In the genomic region with DNA sequence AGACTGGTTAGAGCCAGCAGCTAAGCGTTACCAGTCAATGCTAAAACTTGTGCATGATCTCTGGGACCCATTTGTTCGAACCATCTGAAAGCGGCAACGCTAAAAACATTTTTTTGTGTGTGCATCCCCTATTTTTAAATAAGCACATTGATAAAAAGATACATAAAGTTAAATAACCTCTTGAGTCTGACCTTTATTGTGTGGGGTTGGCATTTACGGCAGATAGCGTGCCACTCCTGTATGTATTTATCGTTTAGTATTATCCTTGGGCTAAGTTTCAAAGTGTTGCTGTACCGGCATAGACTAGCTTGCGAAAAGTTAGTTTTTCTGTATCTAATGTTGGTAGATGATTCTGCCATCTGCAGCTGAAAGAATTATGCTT, we compare ENCODE assay signal across 8 mouse cellular contexts. TPM values are rescaled to one million over a fixed set of nuclear protein-coding genes. Genes with fewer than 3 reads are reported as not detected.
DNase-seq lines count a peak whose midpoint lies in the region; ATAC-seq and TF ChIP-seq lines count a peak whose summit lies in the region.

No protein-coding gene starts in this region.

- H3K4me3 ChIP-seq in kidney, postnatal 0 days (replicated peaks; ENCODE audit: low read depth, low read length) = peak overlapping the region; percentile 75
- H3K4me3 ChIP-seq in embryonic facial prominence, embryonic 10.5 days = peak overlapping the region; percentile 81
- H3K4me3 ChIP-seq in hindbrain, embryonic 15.5 days = peak overlapping the region; percentile 92
- peak overlapping the region; percentile 92 for H3K4me3 ChIP-seq in midbrain, embryonic 15.5 days

- no peaks in the 10 kb centered on the region for H3K36me3 ChIP-seq in kidney, postnatal 0 days (ENCODE audit: insufficient read depth, low read length)
- peaks cover 11% of the 10 kb centered on the region; the same call in 1 of the 2 replicates for H3K36me3 ChIP-seq in embryonic facial prominence, embryonic 10.5 days (replicated peaks)
- H3K36me3 ChIP-seq in hindbrain, embryonic 15.5 days = no peaks in the 10 kb centered on the region
- no peaks in the 10 kb centered on the region for H3K36me3 ChIP-seq in midbrain, embryonic 15.5 days (replicated peaks)

- peak overlapping the region; percentile 56 for H3K4me2 ChIP-seq in kidney, postnatal 0 days (ENCODE audit: low read length)
- H3K4me2 ChIP-seq in hindbrain, embryonic 15.5 days = peak overlapping the region; percentile 68
- H3K4me2 ChIP-seq in midbrain, embryonic 15.5 days = peak overlapping the region; percentile 60

- TF ChIP-seq CTCF in kidney, postnatal 0 days (IDR thresholded peaks at IDR 0.05; ENCODE audit: low read depth) = no peak

- no peaks in the 10 kb centered on the region for H3K27me3 ChIP-seq in kidney, postnatal 0 days (ENCODE audit: insufficient read depth, low read length)
- H3K27me3 ChIP-seq in embryonic facial prominence, embryonic 10.5 days (replicated peaks; ENCODE audit: low read depth, poor library complexity, severe bottlenecking) = 0 out of 2 replicates have a peak, but pooled peaks cover 5% of the 10 kb centered on the region
- no peaks in the 10 kb centered on the region for H3K27me3 ChIP-seq in hindbrain, embryonic 15.5 days
- H3K27me3 ChIP-seq in midbrain, embryonic 15.5 days (replicated peaks) = no peaks in the 10 kb centered on the region

- 14% methylated on average over 9 of the region's 9 CpGs for WGBS in kidney, postnatal 0 days
- 17% methylated on average over 9 of the region's 9 CpGs for WGBS in embryonic facial prominence, embryonic 10.5 days
- 15% methylated on average over 9 of the region's 9 CpGs for WGBS in hindbrain, embryonic 15.5 days
- WGBS in midbrain, embryonic 15.5 days = 17% methylated on average over 9 of the region's 9 CpGs

- ATAC-seq in kidney, postnatal 0 days (replicated peaks; ENCODE audit: low FRiP score, low read depth) = no peak
- ATAC-seq in hindbrain, embryonic 15.5 days (ENCODE audit: low FRiP score, low read depth) = no peak
- no peak for ATAC-seq in midbrain, embryonic 15.5 days (replicated peaks)

- no peak for DNase-seq in kidney, postnatal 0 days (ENCODE audit: low spot score)
- no peak for DNase-seq in kidney, postnatal 36 days
- DNase-seq in embryonic facial prominence, embryonic 10.5 days (ENCODE audit: low spot score) = no peak
- no peak for DNase-seq in right cerebral cortex, postnatal 4 days
- DNase-seq in c-Kit-positive CD71-positive TER-119-positive erythroid progenitor cells, embryonic 14.5 days (ENCODE audit: low spot score) = no peak
- DNase-seq in left cerebral cortex, adult 11 months (ENCODE audit: low spot score) = no peak

- H3K9ac ChIP-seq in kidney, postnatal 0 days (ENCODE audit: low read depth, low read length) = peak overlapping the region; percentile 74; the same call in 1 of the 2 replicates
- peak overlapping the region; percentile 85 for H3K9ac ChIP-seq in hindbrain, embryonic 15.5 days
- peak overlapping the region; percentile 72 for H3K9ac ChIP-seq in midbrain, embryonic 15.5 days

- no peak overlapping the region for H3K27ac ChIP-seq in kidney, postnatal 0 days
- H3K27ac ChIP-seq in embryonic facial prominence, embryonic 10.5 days (replicated peaks) = peak overlapping the region; percentile 93
- no peak overlapping the region for H3K27ac ChIP-seq in hindbrain, embryonic 15.5 days (replicated peaks)
- H3K27ac ChIP-seq in midbrain, embryonic 15.5 days = no peak overlapping the region

- no peaks in the 10 kb centered on the region for H3K9me3 ChIP-seq in kidney, postnatal 0 days (replicated peaks; ENCODE audit: low read length)
- H3K9me3 ChIP-seq in embryonic facial prominence, embryonic 10.5 days = no peaks in the 10 kb centered on the region
- no peaks in the 10 kb centered on the region for H3K9me3 ChIP-seq in hindbrain, embryonic 15.5 days
- H3K9me3 ChIP-seq in midbrain, embryonic 15.5 days = no peaks in the 10 kb centered on the region

- 0 out of 2 replicates have a peak, but pooled peaks cover 5% of the 10 kb centered on the region for H3K4me1 ChIP-seq in kidney, postnatal 0 days (replicated peaks; ENCODE audit: insufficient read depth, low read length)
- H3K4me1 ChIP-seq in embryonic facial prominence, embryonic 10.5 days = peaks cover 20% of the 10 kb centered on the region
- peaks cover 23% of the 10 kb centered on the region for H3K4me1 ChIP-seq in hindbrain, embryonic 15.5 days (replicated peaks)
- peaks cover 17% of the 10 kb centered on the region for H3K4me1 ChIP-seq in midbrain, embryonic 15.5 days

RNA-seq across cellular contexts. Expression of gene Gclc, which starts 1.1 kb away (rescaled TPM):
- 41.7 and 44.6 TPM in 2 replicates for polyA plus RNA-seq in kidney, postnatal 0 days (2015; fragmentation: Nextera tagmentation; extraction: Ambion mirVana)
- 14.5 and 17.5 TPM in 2 replicates for polyA plus RNA-seq in embryonic facial prominence, embryonic 10.5 days (2016; fragmentation: Nextera tagmentation; extraction: Ambion mirVana)
- 15.6 and 17.4 TPM in 2 replicates for polyA plus RNA-seq in hindbrain, embryonic 15.5 days (2015; fragmentation: Nextera tagmentation; extraction: Ambion mirVana)
- polyA plus RNA-seq in midbrain, embryonic 15.5 days (2015; fragmentation: Nextera tagmentation; extraction: Ambion mirVana) = 16.7 and 16.8 TPM in 2 replicates
